Mouse (Mus musculus) brain, embryonic 14.5 days (tissue): ENCODE data around the gene Fam120b.

Experiments used
- CTCF ChIP-seq: fragments of 200-500 bp; IDR thresholded peaks from 2 replicates; pipeline ENCODE4 v1.5.1; 2012; ENCODE audit warnings: inconsistent platforms, mild to moderate bottlenecking, moderate library complexity, borderline replicate concordance; ENCODE audit not compliant: insufficient read depth, insufficient read length; ENCODE audit errors: extremely low read depth
- POLR2A ChIP-seq: fragments of 200-500 bp; IDR thresholded peaks from 2 replicates; pipeline ENCODE4 v1.6.1; 2012; ENCODE audit warnings: mild to moderate bottlenecking, inconsistent platforms, borderline replicate concordance; ENCODE audit not compliant: poor library complexity, insufficient read depth, insufficient read length, severe bottlenecking; ENCODE audit errors: extremely low read depth

DNA sequence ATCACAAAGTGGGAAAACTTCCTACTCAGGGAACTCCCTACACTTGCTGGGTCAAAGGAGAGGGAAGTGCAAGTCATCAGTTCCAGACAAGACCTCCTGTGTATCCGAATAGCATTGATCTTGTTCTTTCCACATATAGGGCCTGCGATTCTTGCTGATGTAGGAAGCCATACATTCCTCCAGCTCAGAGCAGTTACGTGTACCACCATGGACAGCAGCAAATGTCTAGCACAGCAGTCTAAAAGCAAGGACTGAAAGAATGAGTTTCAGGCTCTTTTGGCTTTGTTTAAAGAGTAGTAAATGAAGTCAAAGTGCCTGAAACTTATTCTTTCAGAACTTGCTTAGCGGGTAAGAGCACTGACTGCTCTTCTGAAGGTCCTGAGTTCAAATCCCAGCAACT lies 59.2 kb downstream of the Fam120b start:
- TF ChIP-seq CTCF (no peak), POLR2A (no peak)
